Mouse (Mus musculus) urinary bladder, postnatal 4 days (tissue): Measurements from ENCODE around the gene Gucy2g.

Source experiments
- DNase-seq, 2 experiments: peaks; one replicate each; pipeline ENCODE4 v3.0.0; 2021 to 2022; ENCODE audit warnings: low spot score in 2 of 2

Gucy2g gene

DNA sequence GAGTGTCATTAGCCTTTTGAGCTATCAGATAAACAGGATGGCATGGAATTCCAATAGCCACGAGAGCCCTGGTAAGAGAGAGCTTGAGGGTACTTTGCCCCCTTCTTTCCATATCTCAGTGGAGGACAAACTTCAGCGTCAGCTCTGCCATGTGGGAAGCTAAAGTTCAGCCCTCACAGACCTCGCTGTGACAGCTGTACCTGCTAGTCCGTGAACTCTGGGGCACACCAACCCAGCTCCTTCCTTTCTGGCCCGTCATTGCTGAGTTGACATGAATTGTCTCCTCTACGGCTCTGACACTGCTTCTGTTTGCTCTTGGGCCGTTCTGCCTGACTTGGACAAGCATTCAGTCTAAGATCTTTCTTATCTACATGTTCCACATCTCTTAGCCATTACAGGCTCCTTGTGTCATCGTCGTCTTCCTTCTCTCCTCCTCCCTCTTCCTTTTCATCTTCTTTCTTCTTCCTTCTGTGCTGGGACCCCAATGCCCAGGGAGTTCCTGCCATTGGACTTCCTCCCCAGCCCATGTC, 7.0 kb upstream of the Gucy2g start:
- DNase-seq, result no peak

DNA sequence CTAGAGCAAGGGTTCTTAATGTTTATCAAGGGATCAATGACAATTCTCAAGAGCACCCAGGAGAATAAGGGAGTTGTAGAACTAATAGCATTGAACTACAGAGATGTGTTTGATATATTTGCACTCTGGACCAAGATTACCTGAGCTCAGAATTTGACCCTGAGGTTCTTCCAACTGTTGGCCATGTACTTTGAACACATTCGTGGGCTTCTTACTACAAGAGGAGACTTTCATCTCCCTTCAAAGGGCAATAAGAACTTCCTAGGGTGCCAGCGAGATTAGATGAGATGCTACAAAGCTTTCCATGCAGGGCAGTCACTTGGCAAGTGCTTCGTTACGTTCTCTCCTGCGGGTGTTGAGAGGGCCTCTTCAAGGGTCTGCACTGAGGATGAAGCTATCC, 6.5 kb upstream of the Gucy2g start:
- no peak for DNase-seq

DNA sequence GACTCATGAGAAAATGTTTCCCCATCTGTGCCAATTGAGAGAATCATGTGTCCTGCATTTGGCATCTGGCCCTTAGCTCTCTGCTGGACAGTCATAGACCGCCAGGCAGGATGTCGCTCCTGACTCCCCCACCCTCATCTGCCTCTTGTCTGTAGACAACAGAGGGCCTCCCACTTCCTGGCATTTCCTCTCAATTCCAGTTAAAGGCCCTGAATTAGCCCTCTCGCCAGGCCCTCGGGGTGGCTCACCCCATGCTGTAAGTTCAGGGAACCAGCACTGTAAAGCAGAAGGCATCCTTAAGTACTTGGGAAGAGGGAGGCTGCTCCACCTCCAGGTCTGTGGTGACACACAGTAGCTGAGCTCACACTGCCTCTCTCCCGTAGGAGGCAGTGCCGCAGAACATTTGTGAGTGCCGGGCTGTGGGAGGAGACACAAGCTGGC, 3.8 kb upstream of the Gucy2g start:
- DNase-seq, result peak in 1 of 2 experiments; percentile 29

DNA sequence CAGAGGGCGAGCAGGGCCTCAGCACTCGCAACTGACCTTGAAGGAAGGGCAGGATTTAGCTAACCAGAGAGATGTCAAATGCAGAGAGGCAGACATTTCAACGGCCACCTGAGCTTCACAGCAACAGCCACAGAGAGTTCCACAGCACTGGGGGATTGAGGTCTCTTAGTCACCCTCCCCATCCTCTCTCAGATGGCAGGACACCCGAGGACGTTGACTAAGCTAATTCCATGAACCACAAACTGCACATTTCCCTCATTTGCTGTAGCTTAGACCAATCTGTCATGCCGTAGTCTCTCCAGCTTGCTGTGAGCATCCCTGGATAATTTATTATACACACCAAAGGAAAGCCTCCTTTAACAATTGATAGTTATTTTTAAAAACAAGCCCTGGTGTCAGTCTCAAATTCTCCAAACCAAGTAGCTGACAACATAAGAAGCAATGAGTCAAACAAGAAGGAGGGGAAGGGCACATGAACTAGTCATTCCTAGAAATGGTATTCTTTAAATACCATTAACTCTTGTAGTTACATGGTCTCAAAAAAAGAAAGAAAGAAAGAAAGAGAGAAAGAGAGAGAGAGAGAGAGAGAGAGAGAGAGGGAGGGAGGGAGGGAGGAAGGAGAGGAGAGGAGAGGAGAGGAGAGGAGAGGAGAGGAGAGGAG, 1.1 kb downstream of the Gucy2g start:
- DNase-seq, result no peak

DNA sequence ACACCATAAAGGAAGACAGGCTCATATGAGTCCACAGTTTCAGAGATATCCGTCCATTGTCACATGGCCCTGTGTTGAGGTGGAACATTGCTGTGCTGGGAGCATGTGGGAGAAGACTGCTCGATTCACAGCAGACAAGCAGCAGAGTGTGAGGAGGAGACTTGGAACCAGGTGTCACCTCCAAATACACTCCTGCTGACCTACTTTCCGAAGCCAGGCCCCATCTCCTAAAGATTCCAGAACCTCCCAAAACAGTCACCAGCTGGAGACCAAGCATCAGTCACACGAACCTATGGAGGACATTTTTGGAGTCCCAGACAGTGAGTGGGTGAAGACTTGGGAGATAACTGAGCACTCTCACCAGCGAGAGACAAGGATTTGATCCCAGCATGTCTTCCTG, 4.5 kb downstream of the Gucy2g start:
- DNase-seq, result no peak

DNA sequence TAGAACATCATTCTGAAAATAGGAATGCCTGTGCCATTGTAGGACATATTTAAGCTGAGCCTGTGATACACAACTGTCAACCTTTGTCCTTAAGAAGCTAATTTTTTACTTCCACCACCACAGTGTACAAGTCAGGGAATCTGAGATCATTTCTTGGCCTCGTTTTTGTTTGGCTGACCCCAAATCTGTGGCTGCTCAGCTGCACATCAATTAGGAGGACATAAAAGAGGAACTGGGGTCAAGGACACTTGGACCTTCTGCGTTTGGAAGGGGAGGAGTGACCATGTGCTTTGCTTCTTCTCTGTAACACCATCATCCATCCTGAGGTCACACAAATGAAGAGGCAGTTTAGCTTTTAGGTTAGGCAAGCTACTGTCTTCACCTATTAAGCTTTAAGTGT, 5.0 kb downstream of the Gucy2g start:
- DNase-seq, result no peak

DNA sequence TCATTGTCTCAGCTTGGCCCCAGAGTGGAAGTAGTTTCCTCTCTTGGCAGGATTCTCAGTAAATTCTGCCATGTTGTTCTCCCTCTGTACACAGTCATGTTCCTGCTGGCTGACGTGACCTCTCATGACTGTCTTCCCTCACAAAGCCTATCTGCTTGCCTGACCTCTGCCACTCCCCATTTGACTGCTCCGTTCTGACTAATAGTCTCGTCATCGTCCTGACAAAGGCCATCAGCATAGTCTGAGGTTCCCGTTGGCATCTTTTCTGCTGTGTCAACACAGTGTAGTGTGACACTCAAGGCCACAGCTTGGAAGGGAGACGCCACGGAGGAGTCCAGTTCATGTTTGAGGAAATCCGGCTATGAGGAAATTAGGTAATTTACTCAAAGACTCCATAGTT, 8.9 kb downstream of the Gucy2g start:
- DNase-seq, result no peak

DNA sequence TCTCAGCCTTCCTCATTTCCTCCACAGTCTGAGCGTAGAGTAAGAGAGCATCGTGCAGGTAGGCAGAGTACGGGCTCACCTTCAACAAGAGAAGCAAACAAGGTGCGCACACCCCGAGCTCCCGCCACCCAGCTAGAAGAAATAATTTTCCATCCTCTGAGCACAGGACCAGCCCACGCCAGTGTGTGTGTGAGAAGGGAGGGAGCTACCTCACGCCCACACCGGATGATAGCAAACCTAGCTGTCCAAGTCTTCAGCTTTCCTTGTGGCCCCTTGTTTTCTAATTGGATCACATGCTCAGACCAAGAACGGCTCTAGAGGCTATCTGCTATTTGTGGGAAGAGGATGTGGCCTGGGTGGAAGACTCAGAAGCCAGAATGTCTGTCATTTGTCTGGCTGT, 10.0 kb downstream of the Gucy2g start:
- no peak for DNase-seq

DNA sequence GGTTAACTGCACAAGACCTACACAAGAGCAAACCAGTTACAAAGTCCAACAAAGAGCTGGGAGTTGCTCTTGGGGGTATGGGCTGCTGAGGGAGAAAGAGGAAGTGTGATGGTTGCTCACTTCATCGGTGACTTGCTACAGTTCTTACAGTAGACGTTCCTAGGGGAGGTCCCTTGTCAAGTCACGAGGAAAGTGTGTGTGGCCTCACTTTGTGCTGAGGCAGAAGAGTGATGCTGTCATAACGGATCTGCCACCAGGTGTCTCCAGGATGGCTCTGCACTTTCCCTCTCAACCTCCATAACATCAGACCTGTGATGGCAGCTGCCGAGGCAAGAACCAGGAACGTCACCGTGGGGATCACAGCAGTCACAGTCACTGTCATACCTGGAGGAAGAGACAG, 13.9 kb downstream of the Gucy2g start:
- DNase-seq, result no peak

DNA sequence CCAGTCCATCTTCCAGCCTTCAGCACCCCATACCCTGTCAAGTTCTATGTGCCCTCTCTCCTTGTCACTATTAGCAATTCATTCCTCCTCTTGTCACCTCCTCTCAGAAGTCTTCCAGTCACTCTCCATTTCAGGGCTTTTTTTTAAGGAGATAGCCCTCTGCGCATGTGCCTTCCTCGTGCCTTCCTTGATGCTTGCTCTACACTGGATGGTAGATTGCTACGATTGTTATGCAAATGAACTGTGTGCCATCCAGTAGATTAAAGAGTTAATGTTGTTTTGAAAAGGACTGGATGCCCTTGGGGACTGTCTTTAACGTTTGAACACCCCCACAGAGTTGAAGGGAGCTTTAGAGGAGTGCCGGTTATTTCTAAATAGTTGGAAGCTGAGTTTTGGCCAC, 14.4 kb downstream of the Gucy2g start:
- no peak for DNase-seq

DNA sequence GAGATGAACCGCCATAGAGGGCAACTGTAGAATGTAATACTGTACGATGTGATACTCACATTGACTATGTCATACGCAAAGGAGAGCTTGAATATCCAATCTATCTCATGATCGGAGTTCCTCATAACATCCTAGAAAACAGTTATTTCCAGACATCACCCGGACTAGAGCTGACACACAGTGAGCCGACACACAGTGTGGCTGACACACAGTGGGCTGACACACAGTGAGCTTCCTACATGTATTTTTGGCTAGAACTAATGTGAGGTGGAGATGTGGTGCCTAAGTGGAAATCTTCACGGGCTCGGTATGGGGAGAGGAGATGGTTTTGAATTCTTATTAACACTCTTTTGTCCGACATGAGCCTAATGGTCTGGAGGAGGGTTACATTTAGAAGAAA, 18.8 kb downstream of the Gucy2g start:
- no peak for DNase-seq

DNA sequence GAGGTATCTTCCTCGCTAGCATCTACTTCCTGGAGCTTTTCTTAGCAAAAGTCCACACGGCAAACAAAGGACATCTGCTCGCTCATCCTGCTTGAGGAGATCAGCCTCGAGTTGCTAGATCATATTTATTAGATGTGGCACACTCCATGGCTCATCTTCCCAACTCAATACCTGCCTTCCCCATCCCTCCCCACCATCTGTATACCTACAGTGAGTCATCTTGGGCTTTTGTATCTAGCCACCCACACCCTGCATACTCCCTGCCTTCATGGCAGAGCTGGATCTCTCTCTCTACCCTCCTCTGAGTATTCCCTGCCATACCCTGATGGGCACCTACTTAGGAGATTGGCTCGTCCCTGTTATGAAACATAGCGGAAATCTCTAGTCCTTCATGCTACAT, 19.8 kb downstream of the Gucy2g start:
- DNase-seq, result no peak

DNA sequence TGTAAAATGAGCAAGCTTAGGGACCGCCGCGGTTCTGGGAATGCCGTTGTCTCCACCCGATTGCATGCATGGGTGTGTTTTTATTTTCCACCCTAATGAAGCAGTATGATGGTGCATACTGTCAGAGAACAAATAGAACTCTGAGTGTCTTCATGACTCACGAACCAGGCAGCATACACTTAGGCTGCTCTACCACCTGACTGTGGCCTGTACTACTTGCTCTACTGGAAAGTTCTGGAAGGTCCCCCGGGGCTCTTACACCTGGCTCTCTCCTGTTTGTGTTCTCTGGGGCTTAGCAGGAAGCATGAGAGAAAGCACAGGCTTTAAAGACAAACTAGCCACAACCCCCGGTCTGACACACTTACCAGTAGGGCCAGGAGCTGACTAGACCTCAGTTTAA, 21.7 kb downstream of the Gucy2g start:
- no peak for DNase-seq

DNA sequence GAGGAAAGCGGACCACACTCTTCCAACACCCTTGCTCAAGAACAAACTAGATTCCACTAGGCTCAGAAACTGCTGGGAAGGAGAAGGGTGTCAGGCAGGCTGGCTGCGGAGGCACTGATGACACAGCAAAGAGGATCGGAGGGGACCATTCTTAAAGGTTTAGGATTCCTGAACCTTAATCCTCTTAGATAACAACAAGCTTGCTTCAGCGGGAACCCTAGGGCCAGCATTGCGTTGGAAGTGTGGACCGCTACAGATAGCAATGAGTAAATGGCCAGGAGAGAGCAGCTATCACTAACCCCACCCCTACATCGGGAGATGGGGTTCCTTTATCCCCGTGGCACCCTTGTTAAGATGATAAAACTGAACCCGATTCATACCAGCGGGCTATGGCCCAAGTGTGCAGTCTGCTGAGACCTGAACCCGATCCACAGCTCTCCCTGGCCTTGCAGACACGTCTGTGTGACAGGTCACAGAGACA, 22.3 kb downstream of the Gucy2g start:
- no peak for DNase-seq

DNA sequence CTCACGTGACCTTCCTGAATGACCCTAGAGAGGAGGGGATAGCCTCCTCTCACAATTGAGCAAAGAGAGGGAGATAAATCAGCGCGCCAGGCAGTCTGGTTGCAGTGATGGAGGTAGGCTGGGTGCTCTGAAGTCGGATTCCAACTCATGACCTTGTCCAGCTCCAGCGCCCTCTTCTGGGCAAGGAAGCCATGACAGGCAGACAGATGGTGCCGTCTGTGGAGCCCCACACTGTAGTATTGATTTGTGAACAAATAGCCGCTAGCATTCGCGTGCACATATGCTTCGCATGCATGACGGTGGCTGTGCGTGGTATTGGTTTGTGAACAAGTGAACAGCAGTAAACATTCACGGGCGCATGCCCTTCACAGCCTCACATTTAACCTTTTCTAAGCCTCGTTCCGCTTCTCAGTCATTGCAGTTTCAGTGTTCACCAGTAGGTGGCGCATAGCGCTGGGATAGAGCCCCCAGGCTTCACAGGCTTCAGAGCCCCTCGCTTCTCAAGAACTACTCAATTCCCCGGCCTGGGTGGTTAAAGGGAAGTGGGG, 22.8 kb downstream of the Gucy2g start:
- peak; percentile 63 to 86 for DNase-seq

DNA sequence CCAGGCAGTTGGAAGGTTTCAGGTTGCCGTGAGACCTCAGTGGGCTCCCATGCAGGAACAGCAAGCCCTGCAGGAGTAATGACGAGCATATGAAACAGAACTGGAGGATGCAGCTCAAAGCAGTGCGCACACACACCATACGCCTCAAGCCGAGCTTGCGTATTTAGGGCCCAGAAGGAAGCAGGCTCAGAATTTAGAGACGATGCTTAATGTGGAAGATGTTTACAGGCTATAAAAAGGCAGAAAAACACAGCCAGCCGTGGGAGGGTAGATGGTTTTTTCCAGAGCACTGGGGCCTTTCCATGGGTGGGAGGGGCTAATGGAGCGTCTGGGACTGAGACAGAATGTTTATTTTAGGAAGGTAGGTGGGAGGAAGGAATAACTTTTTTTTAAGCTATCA, 23.7 kb downstream of the Gucy2g start:
- no peak for DNase-seq

DNA sequence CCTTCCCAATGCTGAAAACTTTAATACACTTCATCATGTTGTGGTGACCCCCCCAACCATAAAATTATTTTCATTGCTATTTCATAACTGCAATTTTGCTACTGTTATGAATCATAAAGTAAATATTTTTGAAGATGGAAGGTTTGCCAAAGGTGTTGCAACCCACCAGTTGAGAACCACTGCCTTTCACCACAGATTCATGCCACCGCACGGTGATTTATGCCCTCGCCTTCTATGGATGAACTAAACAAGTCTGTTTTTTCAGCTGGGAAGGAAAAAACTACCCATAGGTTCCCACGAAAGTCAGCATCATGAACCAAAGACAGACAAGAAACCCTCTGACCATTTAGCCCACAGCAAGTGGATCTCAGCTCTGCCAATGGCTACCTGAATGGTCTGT, 24.2 kb downstream of the Gucy2g start:
- no peak for DNase-seq

DNA sequence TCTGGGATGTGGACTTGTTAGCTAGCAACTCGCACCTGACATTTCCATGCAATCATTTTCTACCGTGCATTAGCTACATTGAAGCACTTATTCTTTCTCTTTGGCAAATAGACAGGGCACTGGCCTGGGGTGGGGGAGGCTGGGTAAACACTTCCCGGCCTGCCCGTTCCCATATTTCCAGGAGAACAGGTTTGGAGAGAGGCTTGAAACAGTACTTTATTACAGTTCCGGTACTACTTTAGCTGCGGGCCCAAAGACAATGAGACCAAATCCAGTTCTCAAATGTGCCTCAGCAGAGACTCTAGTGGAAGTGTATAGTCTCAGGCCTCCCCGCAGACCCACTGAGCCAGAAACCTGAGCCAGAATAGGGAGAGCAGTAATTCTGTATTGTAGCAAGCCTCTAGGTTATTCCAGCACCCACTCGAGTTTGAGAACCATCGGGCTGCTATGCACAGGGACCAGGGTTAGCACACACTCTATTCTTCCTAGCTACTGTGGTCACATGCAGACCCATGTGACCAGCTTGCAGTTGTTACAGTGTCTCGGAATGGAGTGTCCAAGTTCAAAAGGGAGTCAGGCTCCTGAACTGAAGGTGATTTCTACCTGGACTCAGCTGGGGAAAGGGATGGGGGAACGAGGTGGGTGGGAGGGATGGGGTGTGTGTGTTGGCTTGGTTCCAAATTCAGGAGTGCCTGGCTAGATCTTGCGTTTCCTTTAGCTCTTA, 27.3 kb downstream of the Gucy2g start:
- DNase-seq, result no peak

DNA sequence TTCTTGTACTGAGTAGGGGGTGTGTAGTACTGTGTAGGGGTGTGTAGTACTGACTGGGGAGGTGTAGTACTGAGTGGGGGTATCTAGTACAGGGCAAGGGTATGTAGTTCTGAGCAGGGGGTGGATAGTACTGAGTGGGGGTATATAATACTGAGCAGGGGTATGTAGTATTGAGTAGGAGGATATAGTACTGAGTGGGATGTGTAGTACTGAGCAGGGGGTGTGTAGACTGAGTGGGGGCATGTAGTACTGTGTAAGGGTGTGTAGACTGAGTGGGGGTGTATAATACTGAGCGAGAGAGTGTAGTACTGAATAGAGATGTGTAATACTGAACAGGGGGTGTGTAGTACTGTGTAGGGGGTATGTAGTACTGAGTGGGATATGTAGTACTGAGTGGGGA, 29.3 kb downstream of the Gucy2g start:
- no peak for DNase-seq

DNA sequence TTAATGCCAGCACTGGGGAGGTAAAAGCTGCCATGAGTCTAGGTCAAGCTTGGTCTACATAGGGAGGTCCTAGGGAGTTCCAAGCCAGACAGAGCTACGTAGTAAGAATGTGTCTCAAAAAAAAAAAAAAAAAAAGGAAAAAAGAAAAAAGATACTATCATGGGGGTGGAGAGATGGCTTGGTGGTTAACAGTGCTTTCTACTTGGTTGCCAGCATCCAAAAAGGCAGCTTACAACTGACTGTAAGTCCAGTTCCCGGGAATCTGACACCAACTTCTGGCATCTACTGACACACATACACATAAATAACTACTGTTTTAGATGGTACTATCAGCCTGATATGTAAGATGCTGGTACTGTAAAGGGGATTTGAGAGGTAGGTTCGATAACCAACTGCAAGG, 32.0 kb downstream of the Gucy2g start:
- DNase-seq, result no peak

DNA sequence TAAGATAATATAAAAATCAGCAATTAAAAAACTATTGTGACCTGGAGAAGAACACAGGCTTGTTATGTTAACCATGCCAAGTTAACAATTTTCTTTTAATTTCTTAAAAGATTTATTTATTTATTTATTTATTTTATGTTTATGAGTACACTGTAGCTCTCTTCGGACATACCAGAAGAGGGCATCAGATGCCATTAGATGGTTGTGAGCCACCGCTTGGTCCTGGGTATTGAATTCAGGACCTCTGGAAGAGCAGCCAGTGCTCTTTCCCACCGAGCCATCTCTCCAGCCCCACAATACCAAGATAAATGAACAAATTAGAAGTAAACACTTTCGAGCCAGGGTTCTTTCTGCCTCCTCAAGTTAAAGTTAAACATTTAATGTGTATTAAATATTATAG, 32.4 kb downstream of the Gucy2g start:
- no peak for DNase-seq

DNA sequence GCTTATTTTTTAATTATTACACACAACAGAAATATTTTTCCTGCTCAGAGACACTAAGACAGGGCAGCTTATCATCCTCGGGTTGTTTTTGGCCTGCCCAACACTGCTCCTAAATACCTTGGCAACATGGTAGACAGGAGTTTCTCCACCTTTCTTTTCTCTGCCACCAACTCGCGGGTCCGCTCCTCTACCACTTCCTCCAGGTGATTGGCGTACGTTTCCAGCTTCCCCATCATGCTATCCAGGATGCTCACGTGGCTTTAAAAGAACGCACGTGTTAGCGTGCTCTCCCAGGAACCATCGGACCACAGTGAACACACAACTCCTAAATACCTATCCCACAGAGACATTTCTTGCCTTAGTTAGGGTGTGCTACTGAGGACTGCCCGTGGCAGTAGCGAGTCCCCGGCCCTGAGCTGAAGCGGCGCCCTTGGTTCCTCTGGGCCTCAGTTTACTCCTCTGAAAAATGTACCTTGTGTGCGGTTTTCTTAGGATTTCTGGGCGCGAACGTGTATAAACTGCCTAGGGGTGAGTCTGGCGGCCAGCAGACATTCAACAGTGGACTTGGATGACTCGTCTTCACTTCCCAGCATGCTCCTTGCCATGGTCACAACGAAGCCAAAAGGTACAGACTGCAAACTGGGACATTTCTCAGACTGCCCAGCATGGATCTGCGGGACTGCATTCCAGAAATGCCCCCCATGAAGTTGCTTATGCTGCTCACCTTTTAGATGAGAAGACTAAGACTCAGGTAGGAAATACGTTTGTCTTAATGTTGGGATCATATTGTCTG, 33.1 kb downstream of the Gucy2g start:
- no peak for DNase-seq
